Mouse (Mus musculus) lung, postnatal 0 days (tissue): ENCODE measurements at regions not wholly inside any gene's neighbourhood (a gene's known extent, or its start where the extent isn't known, plus 50 kb on each side); places are given as distances from the start of the nearest gene placed in this dataset.

Experiments
- ATAC-seq: fragments of 200-750 bp; cut with Nextera tagmentation; 2 replicates; pipeline ENCODE4 v1.8.0; 2017; ENCODE audit warnings: moderate library complexity
- DNase-seq: peaks from one replicate; pipeline ENCODE4 v3.0.0-alpha.2; 2016; ENCODE audit warnings: low spot score
- H3K27ac ChIP-seq: fragments of 300-500 bp; sonication (generic); 2 replicates; pipeline ENCODE4 v1.5.1; 2014; ENCODE audit warnings: antibody characterized with exemption, mild to moderate bottlenecking, low read length, mixed read lengths
- H3K27me3 ChIP-seq: fragments of 300-500 bp; sonication (generic); replicated peaks from 2 replicates; pipeline ENCODE4 v1.6.1; 2014; ENCODE audit warnings: low read length, mixed read lengths; ENCODE audit not compliant: insufficient read depth
- H3K36me3 ChIP-seq: fragments of 300-500 bp; sonication (generic); 2 replicates; pipeline ENCODE4 v1.6.1; 2014; ENCODE audit warnings: low read length, mixed read lengths; ENCODE audit not compliant: insufficient read depth
- H3K4me1 ChIP-seq: fragments of 300-500 bp; sonication (generic); 2 replicates; pipeline ENCODE4 v1.6.1; 2014; ENCODE audit warnings: antibody characterized with exemption, low read depth, low read length, mixed read lengths; ENCODE audit not compliant: insufficient read depth
- H3K4me2 ChIP-seq: fragments of 300-500 bp; sonication (generic); replicated peaks from 2 replicates; pipeline ENCODE4 v1.6.1; 2014; ENCODE audit warnings: low read depth, mild to moderate bottlenecking, low read length, moderate library complexity, mixed read lengths
- H3K4me3 ChIP-seq: fragments of 300-500 bp; sonication (generic); 2 replicates; pipeline ENCODE4 v1.5.1; 2014; ENCODE audit warnings: low read depth, low read length
- H3K9ac ChIP-seq: fragments of 300-500 bp; sonication (generic); replicated peaks from 2 replicates; pipeline ENCODE4 v1.6.1; 2014; ENCODE audit warnings: low read depth, mild to moderate bottlenecking
- H3K9me3 ChIP-seq: fragments of 300-500 bp; sonication (generic); 2 replicates; pipeline ENCODE4 v1.6.1; 2016; ENCODE audit warnings: low read length, mixed read lengths
- CTCF ChIP-seq: IDR thresholded peaks from 2 replicates; pipeline ENCODE4 v1.5.1; 2016; ENCODE audit warnings: antibody characterized with exemption, mild to moderate bottlenecking
- EP300 ChIP-seq: IDR thresholded peaks from 2 replicates; pipeline ENCODE4 v1.6.1; 2016; ENCODE audit warnings: antibody characterized with exemption, mild to moderate bottlenecking, control low read depth
- WGBS: fragments of 180-500 bp; shearing (Covaris S2); extraction: QIAGEN DNeasy Blood & Tissue Kit; methylation state at CpG from one replicate; pipeline ENCODE4 v1.1.7; 2014; 5-methylcytosine and 5-hydroxymethylcytosine counted together

DNA sequence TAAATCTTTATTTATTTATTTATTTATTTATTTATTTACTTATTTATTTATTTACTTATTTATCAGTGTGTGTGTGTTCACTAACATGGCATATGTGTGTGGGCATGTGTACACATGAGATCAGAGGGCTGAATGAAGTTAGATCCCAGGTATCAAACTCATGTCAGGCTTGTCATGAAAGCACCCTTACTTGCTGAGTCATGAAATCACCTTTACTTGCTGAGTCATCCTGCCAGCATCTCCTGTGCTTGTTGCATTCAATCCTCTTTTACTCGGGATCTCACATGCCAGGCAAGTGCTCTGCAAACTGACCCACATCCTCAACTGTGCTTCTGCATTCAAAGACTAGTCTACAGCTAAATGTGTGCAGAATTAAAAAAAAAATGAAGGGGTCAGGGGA is 103.8 kb downstream of the En1 start:
- DNase-seq = no peak
- no peaks in the 10 kb centered on the region for H3K27me3 ChIP-seq
- H3K4me1 ChIP-seq = no peaks in the 10 kb centered on the region
- no peaks in the 10 kb centered on the region for H3K9me3 ChIP-seq
- no peak overlapping the region for H3K9ac ChIP-seq
- 36% methylated on average over 1 of the region's 1 CpGs for WGBS
- ATAC-seq = no peak
- H3K36me3 ChIP-seq = no peaks in the 10 kb centered on the region
- H3K4me2 ChIP-seq = no peak overlapping the region
- no peak overlapping the region for H3K4me3 ChIP-seq
- no peak overlapping the region for H3K27ac ChIP-seq
- TF ChIP-seq CTCF (no peak), EP300 (no peak)

DNA sequence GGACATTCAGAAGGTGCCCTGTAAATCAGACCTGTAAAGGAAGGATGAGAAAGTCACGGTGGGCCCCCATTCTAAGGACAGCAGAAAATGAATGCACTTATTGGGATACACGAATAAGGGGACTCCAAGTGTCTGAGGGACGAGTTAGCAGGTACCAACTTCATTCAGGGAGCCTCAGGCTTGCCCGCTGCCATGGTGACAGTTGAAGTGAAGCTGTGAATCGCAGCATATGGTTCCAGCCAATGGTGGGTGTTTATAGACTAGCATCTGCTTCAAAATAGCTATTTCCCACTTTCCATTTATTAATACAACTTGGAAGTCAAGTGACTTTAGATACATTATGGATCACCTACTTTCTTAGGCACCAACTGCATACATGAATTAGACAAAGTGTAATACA is 106.3 kb downstream of the En1 start:
- DNase-seq = no peak
- no peaks in the 10 kb centered on the region for H3K36me3 ChIP-seq
- no peak overlapping the region for H3K4me3 ChIP-seq
- no peaks in the 10 kb centered on the region for H3K9me3 ChIP-seq
- H3K4me2 ChIP-seq = no peak overlapping the region
- H3K9ac ChIP-seq = no peak overlapping the region
- TF ChIP-seq EP300 (no peak), CTCF (no peak)
- ATAC-seq = no peak
- 69% methylated on average over 5 of the region's 5 CpGs for WGBS
- no peak overlapping the region for H3K27ac ChIP-seq
- H3K4me1 ChIP-seq = no peaks in the 10 kb centered on the region
- H3K27me3 ChIP-seq = no peaks in the 10 kb centered on the region

DNA sequence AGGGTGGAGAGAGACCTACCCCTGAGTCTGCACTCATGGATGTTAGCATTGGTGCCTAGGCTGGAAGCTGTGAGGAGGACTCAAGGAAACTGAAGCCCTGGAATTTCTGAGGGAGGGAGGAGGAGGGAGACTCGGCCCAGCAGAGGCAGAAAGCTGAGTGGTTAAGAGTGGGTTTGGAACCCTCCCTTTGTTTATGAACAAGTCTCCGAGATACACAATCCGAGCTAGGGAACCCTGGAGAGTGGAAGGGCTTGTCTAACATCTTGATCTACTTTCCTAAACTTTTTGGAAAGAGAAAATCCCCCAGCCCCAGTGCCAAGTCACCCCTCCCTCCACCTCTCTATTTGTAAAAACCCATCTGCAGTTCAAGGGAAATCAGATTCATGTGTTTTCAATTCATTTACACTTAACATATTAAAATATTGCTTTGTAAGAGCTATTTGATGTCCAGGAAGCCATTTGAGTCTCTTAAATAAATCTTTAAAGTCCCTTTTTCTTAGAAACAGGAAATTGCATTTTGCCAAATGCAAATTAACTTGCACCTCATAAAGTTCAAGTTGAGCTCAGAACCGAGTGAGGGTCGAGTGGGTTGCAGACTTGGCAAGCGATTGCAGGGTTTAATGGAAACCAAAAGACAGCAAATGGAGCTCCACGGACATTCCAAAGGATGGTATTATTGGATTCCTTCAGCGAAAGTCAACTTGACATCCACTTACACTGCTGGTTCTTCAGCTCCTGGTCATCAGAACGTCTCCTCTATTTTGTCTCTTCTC is 113.1 kb downstream of the En1 start:
- no peaks in the 10 kb centered on the region for H3K27me3 ChIP-seq
- no peaks in the 10 kb centered on the region for H3K36me3 ChIP-seq
- H3K4me1 ChIP-seq = no peaks in the 10 kb centered on the region
- TF ChIP-seq EP300 (no peak), CTCF (no peak)
- no peak overlapping the region for H3K9ac ChIP-seq
- no peak overlapping the region for H3K27ac ChIP-seq
- no peak overlapping the region for H3K4me3 ChIP-seq
- H3K4me2 ChIP-seq = no peak overlapping the region
- ATAC-seq = no peak
- no peaks in the 10 kb centered on the region for H3K9me3 ChIP-seq
- DNase-seq = no peak
- WGBS = 46% methylated on average over 9 of the region's 9 CpGs

DNA sequence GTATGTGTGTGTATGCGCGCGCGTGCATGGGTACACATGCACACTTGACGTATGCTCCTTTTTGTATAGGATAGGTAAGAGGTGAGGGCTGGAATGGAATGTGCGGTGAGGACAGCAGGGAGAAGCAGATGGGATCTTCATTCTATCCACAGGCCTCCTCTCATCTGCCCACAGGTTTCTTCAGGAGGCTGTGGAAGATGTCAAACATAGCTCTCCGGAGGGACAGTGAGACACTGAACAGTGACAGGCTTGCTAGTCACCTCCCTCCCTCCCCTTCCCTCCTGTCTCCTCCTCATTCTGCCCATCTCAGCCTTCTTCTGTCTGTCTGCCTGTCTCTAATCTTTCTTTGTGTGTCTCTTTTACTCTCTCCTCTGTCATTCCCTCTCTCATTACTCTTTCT is 124.6 kb downstream of the En1 start:
- H3K27ac ChIP-seq = no peak overlapping the region
- H3K36me3 ChIP-seq = no peaks in the 10 kb centered on the region
- H3K27me3 ChIP-seq = no peaks in the 10 kb centered on the region
- H3K9ac ChIP-seq = no peak overlapping the region
- no peaks in the 10 kb centered on the region for H3K4me1 ChIP-seq
- ATAC-seq (no peak), DNase-seq (no peak)
- H3K4me3 ChIP-seq = no peak overlapping the region
- H3K4me2 ChIP-seq = no peak overlapping the region
- 86% methylated on average over 7 of the region's 7 CpGs for WGBS
- no peaks in the 10 kb centered on the region for H3K9me3 ChIP-seq
- TF ChIP-seq EP300 = no peak
- TF ChIP-seq CTCF = no peak

DNA sequence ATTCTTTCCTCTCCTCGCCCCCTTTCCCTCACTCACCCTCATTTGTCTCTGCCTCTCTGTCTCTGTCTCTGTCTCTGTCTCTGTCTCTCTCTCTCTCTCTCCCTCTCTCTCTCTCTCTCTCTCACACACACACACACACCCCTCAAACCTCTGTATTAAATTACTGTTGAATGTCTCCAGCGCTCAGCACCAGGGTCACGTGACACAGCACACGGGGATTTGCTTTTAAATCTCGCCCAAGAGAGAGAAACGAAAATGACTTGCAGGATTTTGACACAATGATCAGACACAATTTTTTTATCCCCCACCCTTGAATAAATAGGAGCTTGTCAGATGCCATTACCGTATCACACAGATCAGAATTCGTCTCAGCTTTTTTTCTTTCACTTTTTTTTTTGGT is 125.2 kb downstream of the En1 start:
- Histone ChIP-seq H3K4me2 (no peak overlapping the region), H3K9me3 (no peaks in the 10 kb centered on the region), H3K4me3 (no peak overlapping the region), H3K36me3 (no peaks in the 10 kb centered on the region), H3K27me3 (no peaks in the 10 kb centered on the region), H3K27ac (no peak overlapping the region), H3K4me1 (no peaks in the 10 kb centered on the region), H3K9ac (no peak overlapping the region)
- ATAC-seq = no peak
- WGBS = 61% methylated on average over 8 of the region's 8 CpGs
- no peak for DNase-seq
- TF ChIP-seq EP300 = no peak

DNA sequence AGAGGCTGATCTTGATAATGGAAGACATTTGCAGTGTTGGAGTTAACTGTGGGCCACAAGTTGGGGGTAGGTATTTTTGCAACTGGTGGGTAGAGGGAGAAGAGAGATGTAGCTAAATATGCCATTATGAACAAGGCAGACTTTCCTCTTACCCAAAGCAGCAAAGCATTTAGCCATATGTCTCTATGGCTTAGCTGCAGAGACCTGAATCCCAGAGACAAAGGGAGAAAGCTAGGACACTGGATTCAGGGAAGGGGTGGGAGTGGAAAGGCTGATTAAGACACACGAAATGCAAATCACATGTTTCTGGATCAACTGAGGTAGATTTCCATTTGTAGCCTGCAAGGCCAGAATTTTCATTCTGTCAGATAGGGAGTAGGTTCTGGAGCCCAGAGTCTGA is 129.8 kb downstream of the En1 start:
- H3K36me3 ChIP-seq = no peaks in the 10 kb centered on the region
- H3K27me3 ChIP-seq = no peaks in the 10 kb centered on the region
- ATAC-seq (no peak), DNase-seq (no peak)
- no peaks in the 10 kb centered on the region for H3K9me3 ChIP-seq
- H3K4me1 ChIP-seq = no peaks in the 10 kb centered on the region
- no peak overlapping the region for H3K4me3 ChIP-seq
- no peak overlapping the region for H3K9ac ChIP-seq
- WGBS = 44% methylated on average over 1 of the region's 1 CpGs
- TF ChIP-seq EP300 (no peak), CTCF (no peak)
- no peak overlapping the region for H3K27ac ChIP-seq
- no peak overlapping the region for H3K4me2 ChIP-seq

DNA sequence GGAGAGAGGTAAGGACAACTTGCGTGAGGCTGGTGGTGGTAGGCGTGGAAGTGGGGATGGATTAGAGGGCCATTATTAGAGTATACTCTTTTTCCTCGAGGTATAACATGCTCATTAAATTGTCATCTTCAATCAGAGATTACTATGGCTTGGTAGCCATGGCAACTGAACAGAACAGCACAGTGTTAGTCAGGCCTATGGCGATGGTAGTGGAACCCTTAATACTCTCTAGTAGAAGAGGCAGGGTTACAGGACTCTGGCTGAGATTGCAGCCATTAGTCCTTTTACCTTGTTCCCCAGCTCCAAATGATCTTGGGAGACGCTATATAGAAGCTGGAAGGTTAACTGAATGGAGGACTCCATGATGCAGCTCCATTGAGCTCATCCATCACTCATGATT is 131.5 kb downstream of the En1 start:
- TF ChIP-seq EP300 = no peak
- TF ChIP-seq CTCF = no peak
- H3K27ac ChIP-seq = no peak overlapping the region
- no peak overlapping the region for H3K4me2 ChIP-seq
- WGBS = 77% methylated on average over 5 of the region's 5 CpGs
- no peaks in the 10 kb centered on the region for H3K4me1 ChIP-seq
- no peak for DNase-seq
- H3K9me3 ChIP-seq = no peaks in the 10 kb centered on the region
- no peaks in the 10 kb centered on the region for H3K36me3 ChIP-seq
- no peak overlapping the region for H3K9ac ChIP-seq
- no peaks in the 10 kb centered on the region for H3K27me3 ChIP-seq
- no peak for ATAC-seq
- no peak overlapping the region for H3K4me3 ChIP-seq
